In the genomic region with DNA sequence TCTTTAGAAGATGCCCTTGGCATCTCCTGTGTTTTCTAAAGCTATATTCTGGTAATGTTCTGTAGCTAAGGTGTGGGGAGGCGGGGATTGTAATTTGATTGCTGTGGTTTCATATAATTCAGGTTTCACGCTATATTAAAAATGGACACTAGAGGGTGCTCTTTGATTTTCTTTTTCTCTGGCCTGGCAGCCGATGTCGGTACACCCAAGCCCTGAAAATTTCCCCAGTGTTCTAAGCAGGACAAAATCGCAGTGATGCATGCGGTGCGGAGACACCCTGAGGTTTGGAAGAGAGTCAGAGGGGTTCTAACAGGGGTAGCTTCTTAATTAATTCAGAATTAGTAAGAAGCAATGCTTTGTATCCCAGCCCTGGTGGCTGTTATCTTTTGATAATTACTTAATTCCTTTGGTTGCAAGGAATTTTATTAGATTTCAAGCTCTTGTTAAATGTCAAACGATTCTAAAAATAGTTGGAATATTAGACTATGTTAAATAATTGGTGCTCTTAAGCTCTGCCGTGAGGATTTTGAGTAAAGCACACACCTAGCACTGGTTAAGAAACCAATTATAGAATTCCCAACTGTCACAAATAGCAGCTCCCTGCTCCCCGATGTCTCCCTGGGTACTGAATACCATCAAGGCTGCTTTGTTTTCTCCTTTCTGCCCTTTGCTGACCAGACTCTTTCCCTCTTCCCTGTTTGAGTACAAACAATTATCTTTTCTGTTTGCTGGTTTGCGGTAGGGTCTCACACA, we compare ENCODE assay signal across 8 mouse cellular contexts.
DNase-seq lines count a peak whose midpoint lies in the region; ATAC-seq and TF ChIP-seq lines count a peak whose summit lies in the region.

No protein-coding gene starts in this region.

- peak; percentile 7 to 13 for DNase-seq in kidney, adult 8-10 months
- peak; percentile 23 for DNase-seq in MEL-GATA-1-ER (ENCODE audit: extremely low read depth, low read depth)
- peak; percentile 60 to 85 for DNase-seq in cerebellum, postnatal 10 days
- peak; percentile 80 for DNase-seq in limb, embryonic 14.5 days (ENCODE audit: low spot score)
- peak; percentile 79 for DNase-seq in retina, postnatal 1 day
- DNase-seq in thymus, adult 2 months = no peak

- H3K27me3 ChIP-seq in kidney, embryonic 16.5 days (ENCODE audit: insufficient read depth, low read length) = peaks cover 4% of the 10 kb centered on the region; the same call in 1 of the 2 replicates
- H3K27me3 ChIP-seq in limb, embryonic 14.5 days (ENCODE audit: control insufficient read depth, insufficient read depth, low read length) = no peaks in the 10 kb centered on the region
- H3K27me3 ChIP-seq in thymus, adult 2 months (ENCODE audit: control insufficient read depth, insufficient read depth, low read length) = no peaks in the 10 kb centered on the region; the same call in 1 of the 2 replicates

- WGBS in kidney, embryonic 16.5 days = 29% methylated on average over 11 of the region's 11 CpGs
- WGBS in limb, embryonic 14.5 days = 23% methylated on average over 11 of the region's 11 CpGs
- WGBS in thymus, adult 2 months = 35% methylated on average over 11 of the region's 11 CpGs

- no peak for ATAC-seq in kidney, embryonic 16.5 days (ENCODE audit: low FRiP score, low TSS enrichment)
- peak; percentile 37 to 68; a peak in 1 of 4 replicates for ATAC-seq in hematopoietic stem cell, adult 5-6 weeks (replicated peaks in 1 of 2; ENCODE audit: insufficient read depth in 1 of 2, low FRiP score in 2 of 2, low TSS enrichment in 1 of 2, low read depth in 1 of 2, poor library complexity in 2 of 2, severe bottlenecking in 2 of 2)
- ATAC-seq in limb, embryonic 14.5 days (ENCODE audit: low FRiP score, low read depth) = peak; percentile 60; the same call in 1 of the 2 replicates

- H3K4me1 ChIP-seq in kidney, embryonic 16.5 days (ENCODE audit: insufficient read depth, low read length) = no peaks in the 10 kb centered on the region
- no peaks in the 10 kb centered on the region for H3K4me1 ChIP-seq in limb, embryonic 14.5 days (ENCODE audit: control insufficient read depth, insufficient read depth, low read length)
- no peaks in the 10 kb centered on the region for H3K4me1 ChIP-seq in thymus, adult 2 months (replicated peaks; ENCODE audit: control insufficient read depth, insufficient read depth, low read length)

- no peaks in the 10 kb centered on the region for H3K9me3 ChIP-seq in kidney, embryonic 16.5 days (ENCODE audit: low read length)
- H3K9me3 ChIP-seq in limb, embryonic 14.5 days (ENCODE audit: control insufficient read depth, low read length) = no peaks in the 10 kb centered on the region

- no peak for TF ChIP-seq POLR2A in limb, embryonic 14.5 days (IDR thresholded peaks at IDR 0.05; ENCODE audit: borderline replicate concordance, extremely low read depth, insufficient read depth, insufficient read length)
- no peak for TF ChIP-seq POLR2A in thymus, adult 2 months (IDR thresholded peaks at IDR 0.05; ENCODE audit: control insufficient read depth, extremely low read depth, insufficient read depth, low read length, poor library complexity)

- H3K27ac ChIP-seq in kidney, embryonic 16.5 days (ENCODE audit: low read length) = no peak overlapping the region
- H3K27ac ChIP-seq in limb, embryonic 14.5 days (replicated peaks; ENCODE audit: low read depth, low read length) = no peak overlapping the region
- no peak overlapping the region for H3K27ac ChIP-seq in thymus, adult 2 months (ENCODE audit: control insufficient read depth, insufficient read depth, low read length)

- no peak for TF ChIP-seq CTCF in thymus, adult 2 months (IDR thresholded peaks at IDR 0.05; ENCODE audit: borderline replicate concordance, control insufficient read depth, extremely low read depth, insufficient read depth, low read length, poor library complexity)

- H3K9ac ChIP-seq in kidney, embryonic 16.5 days (replicated peaks; ENCODE audit: low read length) = no peak overlapping the region
- no peak overlapping the region for H3K9ac ChIP-seq in limb, embryonic 14.5 days (ENCODE audit: low read depth, low read length, severe bottlenecking)

- H3K4me3 ChIP-seq in kidney, embryonic 16.5 days (ENCODE audit: low read length) = no peak overlapping the region
- H3K4me3 ChIP-seq in limb, embryonic 14.5 days (replicated peaks; ENCODE audit: low read length) = no peak overlapping the region
- no peak overlapping the region for H3K4me3 ChIP-seq in thymus, adult 2 months (ENCODE audit: control insufficient read depth, insufficient read depth, low read length)

- H3K36me3 ChIP-seq in kidney, embryonic 16.5 days (ENCODE audit: insufficient read depth, low read length) = no peaks in the 10 kb centered on the region
- no peaks in the 10 kb centered on the region for H3K36me3 ChIP-seq in limb, embryonic 14.5 days (ENCODE audit: control insufficient read depth, insufficient read depth, low read length)
- H3K36me3 ChIP-seq in thymus, adult 2 months (ENCODE audit: control insufficient read depth, insufficient read depth, low read length) = no peaks in the 10 kb centered on the region

- no peak overlapping the region for H3K4me2 ChIP-seq in kidney, embryonic 16.5 days (replicated peaks; ENCODE audit: low read depth, low read length)
- no peak overlapping the region for H3K4me2 ChIP-seq in limb, embryonic 14.5 days (replicated peaks; ENCODE audit: low read depth, low read length, severe bottlenecking)
